Mouse (Mus musculus): ENCODE results near the gene Gm595. TPM values are rescaled to one million over a fixed set of nuclear protein-coding genes. Genes with fewer than 3 reads are reported as not detected.

Gm595 gene
- not detected for total RNA-seq (2021)
- long read RNA-seq, experiment 1, result 0 reads
- long read RNA-seq, experiment 2, result 0 reads

GRCm38 (mm10) chrX:48877613-48878012 lies at the start of gene Gm595:
Gene Gm595 (minus strand): TSS chrX:48877713.
- DNase-seq, result no peak

DNA sequence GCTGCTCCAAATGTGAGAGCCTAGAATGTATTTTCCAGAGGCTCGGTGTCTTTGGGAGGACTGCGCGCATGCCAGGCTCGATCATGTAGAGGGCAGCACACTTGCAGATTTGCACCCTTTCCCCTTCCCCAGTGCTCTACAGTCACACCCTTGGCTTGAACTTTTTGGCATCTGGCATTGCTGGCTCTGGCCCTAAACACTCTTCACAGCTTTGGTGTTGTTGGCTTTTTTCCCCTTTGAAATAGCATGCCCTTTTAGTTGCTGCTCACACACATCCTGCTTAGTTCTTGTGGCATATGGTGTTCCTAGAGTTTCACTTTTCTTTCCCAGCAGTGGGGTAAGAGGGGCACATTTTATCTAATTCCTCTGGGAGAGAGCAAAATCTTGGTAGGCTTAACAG lies 30.9 kb upstream of the Gm595 start:
- DNase-seq, result no peak

GRCm38 (mm10) chrX:48903744-48904143 lies 26.2 kb upstream of the Gm595 start:
- DNase-seq, result no peak

GRCm38 (mm10) chrX:48899555-48899954 lies 22.0 kb upstream of the Gm595 start:
- no peak for DNase-seq

DNA sequence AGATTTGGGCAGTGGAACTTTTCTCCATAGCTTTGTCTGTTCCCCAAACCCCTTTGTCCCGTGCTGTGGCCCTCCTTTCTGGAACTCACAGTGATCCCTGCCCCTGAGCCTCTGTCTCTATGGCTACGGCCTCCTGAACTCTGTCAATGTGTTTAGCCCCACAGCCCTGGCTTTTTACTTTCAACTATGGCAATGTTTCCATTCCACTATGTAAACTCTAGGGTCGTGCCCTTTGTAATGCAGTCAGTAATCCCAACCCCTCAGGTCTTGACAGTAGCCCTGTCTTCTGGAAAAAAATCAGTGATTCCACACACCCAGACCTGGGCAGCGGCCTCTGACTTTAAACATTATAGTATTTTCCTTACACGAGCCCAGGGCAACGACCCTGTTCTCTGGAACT lies 19.3 kb upstream of the Gm595 start:
- no peak for DNase-seq

- DNase-seq, result no peak
Measured at GRCm38 (mm10) chrX:48893946-48894345, 16.4 kb upstream of the Gm595 start.

GRCm38 (mm10) chrX:48890259-48890658 lies 12.7 kb upstream of the Gm595 start:
- no peak for DNase-seq

GRCm38 (mm10) chrX:48884615-48885014 lies 7.1 kb upstream of the Gm595 start:
- DNase-seq, result no peak

Other genes starting within 250 kb of the Gm595 start
- gene Gpr119, start 203.2 kb downstream of the Gm595 start, total RNA-seq (2021), result not detected
- 1 to 10 TPM in 1 of 2 experiments, under 1 TPM in 1; 0.94 to 1.2 TPM for gene Rbmx2, start 182.7 kb downstream of the Gm595 start, total RNA-seq (2021)